Mouse (Mus musculus): ENCODE results near the gene Lsmem1.

- TF ChIP-seq CTCF (IDR thresholded peaks at IDR 0.05; ENCODE audit: borderline replicate concordance, insufficient read depth, low read depth, low read length), result no peak
- no peak for TF ChIP-seq POLR2A (IDR thresholded peaks at IDR 0.05; ENCODE audit: borderline replicate concordance, insufficient read depth, low read length)
These were observed 24.4 kb upstream of the Lsmem1 start for GRCm38 (mm10) chr12:40223676-40224075.

All from cerebellum, adult 2 months (tissue).